Mouse (Mus musculus): ENCODE results near the gene Arhgef19.

Arhgef19 gene

GRCm38 (mm10) chr4:141283879-141284411 is 44.6 kb downstream of the Arhgef19 start:
- no peak for DNase-seq (ENCODE audit: low spot score in 2 of 2)

GRCm38 (mm10) chr4:141284486-141284885 is 45.2 kb downstream of the Arhgef19 start:
- no peak for DNase-seq (ENCODE audit: low spot score in 2 of 2)

DNA sequence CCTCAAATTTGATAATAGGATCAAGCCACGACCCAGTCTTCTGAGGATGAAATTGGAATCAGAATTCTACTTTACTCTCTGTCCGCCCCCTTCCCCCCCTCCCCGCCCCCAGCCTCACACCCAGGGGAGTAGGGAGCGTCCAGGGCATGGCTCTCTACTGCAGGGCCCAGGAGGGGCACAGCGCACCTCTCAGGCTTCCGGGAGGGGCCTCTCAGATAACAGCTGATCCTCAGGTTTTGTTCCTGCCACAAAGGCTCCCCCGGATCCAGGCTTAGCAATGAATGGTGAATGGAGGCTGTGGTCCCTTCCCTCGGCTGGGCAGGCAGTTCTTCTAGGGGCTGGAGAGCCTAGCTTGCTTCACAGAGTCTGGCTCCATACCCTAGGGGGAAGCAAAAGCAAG is 45.8 kb downstream of the Arhgef19 start:
- no peak for DNase-seq (ENCODE audit: low spot score in 2 of 2)

DNA sequence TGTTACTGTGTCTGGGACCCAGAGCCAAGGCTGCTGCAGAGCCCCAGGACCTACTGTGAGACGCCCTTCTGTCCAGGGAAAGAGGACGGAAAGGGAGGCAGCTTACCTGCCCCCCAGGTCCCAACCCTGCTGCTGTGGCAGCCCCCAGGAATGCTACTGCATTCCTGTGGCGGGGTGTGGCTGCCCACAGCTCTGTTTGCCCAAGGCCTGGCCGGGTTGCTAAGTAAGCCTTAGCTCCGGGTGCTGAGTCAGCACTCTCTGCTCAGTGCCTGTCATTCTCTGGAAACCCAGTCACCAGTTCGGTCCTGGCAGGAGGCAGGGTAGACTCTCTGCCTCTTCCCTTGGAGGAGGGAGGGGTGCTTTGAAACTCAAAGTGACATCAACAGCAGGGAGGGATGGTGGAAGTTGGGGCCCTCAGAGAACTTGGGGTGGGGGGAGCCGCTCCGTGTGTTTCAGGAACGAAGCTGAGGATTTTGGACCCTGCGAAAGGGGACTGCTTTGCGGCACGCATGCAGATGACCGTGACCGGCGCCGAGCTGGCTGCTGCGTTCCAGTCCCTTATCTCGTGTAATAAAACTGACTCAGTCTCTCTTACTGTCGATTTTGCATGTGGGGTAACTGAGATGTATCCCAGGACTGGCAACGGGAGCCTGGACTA is 47.7 kb downstream of the Arhgef19 start:
- DNase-seq (ENCODE audit: low spot score in 2 of 2) = no peak

DNA sequence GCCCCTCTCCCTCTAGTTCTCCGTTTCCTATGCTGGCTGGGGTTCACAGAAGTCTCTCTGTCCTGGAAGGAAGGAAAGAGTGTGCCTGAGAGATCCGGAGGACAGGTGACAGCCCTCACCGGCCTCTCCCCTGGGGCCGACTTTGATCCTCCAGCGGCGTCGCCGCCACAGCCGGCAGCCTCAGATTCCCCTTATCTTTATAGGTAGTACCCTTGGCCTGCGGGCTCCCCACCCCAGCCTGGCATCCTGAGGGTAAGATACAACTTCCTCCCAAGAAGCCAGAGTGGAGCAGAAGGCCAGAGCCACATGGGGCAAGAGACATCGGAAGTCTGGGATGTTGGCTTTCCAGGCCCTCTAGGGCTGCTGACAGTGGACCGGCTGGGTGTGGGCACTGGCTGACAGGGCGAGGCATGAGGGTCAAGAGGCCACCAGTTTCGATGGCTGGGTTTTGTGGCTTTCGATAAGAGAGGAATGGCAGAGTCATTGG is 48.3 kb downstream of the Arhgef19 start:
- DNase-seq (ENCODE audit: low spot score in 2 of 2) = no peak

- DNase-seq (ENCODE audit: low spot score in 2 of 2) = no peak
Measured at GRCm38 (mm10) chr4:141288152-141288551, 48.9 kb downstream of the Arhgef19 start.

GRCm38 (mm10) chr4:141291571-141292375 is 52.5 kb downstream of the Arhgef19 start:
- no peak for DNase-seq (ENCODE audit: low spot score in 2 of 2)

DNA sequence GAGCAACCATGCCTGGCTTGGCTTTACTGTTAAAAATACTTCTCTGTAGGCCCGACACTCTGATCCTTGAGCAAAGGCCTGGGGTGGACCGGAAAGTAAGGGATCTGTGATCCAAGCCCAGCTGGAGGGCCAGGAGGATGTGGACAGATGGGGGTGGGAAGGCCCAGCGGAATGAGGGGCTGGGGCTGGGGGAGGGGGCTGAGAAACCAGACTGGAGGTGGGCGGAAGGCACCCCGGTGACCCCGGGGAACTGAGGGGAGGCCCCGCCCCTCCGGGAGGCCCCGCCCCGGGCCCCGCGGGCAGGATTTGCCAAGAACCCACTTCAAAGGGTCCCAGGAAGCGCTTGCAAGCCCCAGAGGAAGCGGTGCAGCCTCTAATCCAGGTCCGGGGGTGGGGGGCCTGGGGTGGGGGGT is 56.5 kb downstream of the Arhgef19 start:
- no peak for DNase-seq (ENCODE audit: low spot score in 2 of 2)

GRCm38 (mm10) chr4:141297934-141298333 is 58.6 kb downstream of the Arhgef19 start:
- no peak for DNase-seq (ENCODE audit: low spot score in 2 of 2)

- DNase-seq (ENCODE audit: low spot score in 2 of 2) = no peak
Measured at GRCm38 (mm10) chr4:141299356-141299755, 60.1 kb downstream of the Arhgef19 start.

DNA sequence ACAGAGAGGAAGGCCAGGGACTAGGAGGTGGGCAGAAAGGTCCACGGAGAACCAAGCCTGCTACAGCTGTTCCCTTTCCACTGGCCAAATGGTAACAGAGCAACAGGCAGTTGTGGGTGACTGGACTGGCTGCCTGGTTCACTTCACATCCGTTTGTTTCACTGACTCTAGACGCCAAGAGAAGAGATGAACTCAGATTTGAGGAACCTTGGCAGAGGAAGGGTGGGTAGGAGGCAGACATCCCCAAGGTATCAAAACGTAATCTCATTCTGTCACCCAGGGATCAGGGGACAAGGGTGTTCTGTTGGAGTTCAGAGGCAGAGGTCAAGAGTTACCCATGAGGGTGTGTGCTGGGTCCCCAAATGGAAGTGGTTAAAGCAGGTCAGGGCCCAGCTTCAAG is 60.9 kb downstream of the Arhgef19 start:
- no peak for DNase-seq (ENCODE audit: low spot score in 2 of 2)

DNA sequence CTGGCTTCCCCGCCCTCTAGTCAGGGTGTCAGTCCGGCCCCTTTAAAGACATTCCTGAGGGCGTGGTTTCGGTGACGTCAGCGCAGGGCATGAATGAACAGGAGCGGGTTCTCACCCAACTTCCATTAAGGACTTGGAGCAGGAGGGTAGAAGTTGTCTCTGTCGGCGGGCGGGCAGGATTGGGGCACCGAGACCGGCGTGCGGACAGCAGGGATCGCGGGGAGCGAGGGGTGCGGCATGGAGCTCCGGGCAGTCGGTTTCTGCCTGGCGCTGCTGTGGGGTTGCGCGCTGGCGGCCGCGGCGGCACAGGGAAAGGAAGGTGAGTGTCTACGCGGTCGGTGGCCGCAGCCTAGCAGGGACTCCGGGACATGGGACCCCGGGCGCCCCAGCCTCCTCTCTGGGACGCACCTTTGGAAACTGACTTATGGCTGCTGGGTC is 61.8 kb downstream of the Arhgef19 start, which contains the start of gene Epha2:
Gene Epha2 (plus strand): TSS at position 125 of the 438 bp plus-strand sequence.
- peak; percentile 33 to 78 for DNase-seq (ENCODE audit: low spot score in 2 of 2)

DNA sequence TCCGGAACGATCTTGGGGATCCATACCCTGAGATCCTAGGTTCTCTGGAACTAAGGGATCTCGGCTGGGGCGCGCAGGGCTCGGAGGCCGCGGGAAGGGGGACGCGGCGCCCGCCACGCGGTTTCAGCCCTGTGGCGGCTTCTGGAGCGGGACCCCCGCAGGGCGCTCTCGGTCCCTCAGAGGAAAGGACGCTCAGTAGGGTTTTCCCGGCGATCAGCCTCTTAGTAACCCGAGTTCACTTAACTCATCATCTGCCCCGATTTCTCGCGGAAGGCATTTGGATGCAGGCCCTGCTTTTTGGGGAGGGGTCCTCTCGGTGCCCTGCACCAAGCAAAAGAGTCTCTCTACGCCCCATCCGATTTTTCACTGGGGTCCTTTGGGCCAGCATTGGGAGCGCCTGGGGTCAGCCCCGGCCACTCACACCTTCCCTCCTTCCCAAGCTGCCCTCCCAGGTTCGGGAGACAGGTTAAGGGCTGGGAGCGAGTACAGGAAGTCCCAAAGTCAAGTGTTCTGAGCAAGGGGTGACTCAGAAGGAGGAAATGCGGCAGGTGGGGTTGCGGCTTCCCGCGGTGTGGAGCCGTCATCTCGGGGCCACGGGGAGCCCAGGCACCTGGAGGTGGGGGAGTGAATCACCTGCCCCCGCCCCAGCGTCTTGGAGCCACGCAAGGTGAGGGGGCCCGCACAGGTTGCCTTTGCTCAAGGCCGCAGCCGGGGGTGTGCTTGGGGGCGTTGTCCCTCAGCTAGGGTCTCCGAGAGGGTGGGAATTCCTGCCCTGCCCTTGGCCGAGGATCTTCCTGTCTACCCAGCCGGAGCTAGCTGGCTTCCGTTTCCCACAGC is 62.5 kb downstream of the Arhgef19 start:
- DNase-seq (ENCODE audit: low spot score in 2 of 2) = no peak

GRCm38 (mm10) chr4:141302428-141303401 is 63.4 kb downstream of the Arhgef19 start:
- DNase-seq (ENCODE audit: low spot score in 2 of 2) = no peak

DNA sequence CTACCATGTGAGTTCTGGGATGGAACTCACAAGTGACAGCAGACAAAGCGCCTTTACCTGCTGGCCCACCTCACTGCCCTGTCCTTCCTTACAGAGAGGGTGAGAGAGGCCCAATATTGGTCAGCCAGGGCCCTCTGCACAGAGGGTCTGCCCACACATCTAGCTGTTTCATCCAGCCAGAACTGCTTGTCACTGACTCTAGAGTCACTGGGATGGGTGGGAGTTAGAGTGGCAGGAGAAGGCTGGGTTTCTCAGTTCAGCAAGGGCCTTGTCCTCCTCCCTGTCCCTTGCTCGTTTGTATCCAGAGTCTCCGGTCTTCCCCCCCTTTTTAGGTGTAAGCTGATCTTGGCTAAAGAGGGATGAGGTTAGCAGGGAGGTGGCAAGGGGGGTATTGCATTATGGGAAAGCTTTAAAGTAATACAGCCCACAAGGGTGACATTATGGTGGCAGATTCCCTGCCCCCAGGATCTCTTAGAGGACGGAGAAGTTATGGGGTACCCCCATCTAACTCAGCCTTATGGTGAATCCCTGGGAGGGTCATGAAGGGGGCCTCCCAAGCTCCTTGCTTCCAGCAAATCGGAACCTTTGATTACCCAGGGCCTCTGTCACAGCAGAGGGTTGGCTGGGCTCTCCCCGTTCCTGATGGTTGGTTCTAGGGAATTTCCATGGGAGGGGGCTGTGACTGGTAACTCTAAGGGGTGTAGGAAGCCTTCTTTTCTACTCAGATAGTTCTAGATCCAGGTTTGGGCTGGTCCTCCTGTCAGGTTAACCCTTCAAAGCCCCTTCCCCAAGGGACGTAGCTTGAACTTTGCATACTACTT is 64.3 kb downstream of the Arhgef19 start:
- DNase-seq (ENCODE audit: low spot score in 2 of 2) = no peak

- no peak for DNase-seq (ENCODE audit: low spot score in 2 of 2)
Measured at GRCm38 (mm10) chr4:141304223-141304611, 64.9 kb downstream of the Arhgef19 start.

- DNase-seq (ENCODE audit: low spot score in 2 of 2) = no peak
Measured at GRCm38 (mm10) chr4:141306057-141306456, 66.8 kb downstream of the Arhgef19 start.

All from frontal cortex, postnatal 10 days (tissue).